Mouse (Mus musculus) MEL (cell line): ENCODE results near the gene Cul4a. TPM values are rescaled to one million over a fixed set of nuclear protein-coding genes. Genes with fewer than 3 reads are reported as not detected.
A peak's percentile ranks its signal among the peaks of the same experiment; 100 is the strongest.

Experiments
- DNase-seq: peaks from one replicate; pipeline ENCODE4 v3.0.0; 2011; ENCODE audit warnings: low read depth, low spot score
- H3K27ac ChIP-seq: 2 replicates; pipeline ENCODE4 v1.5.1; 2012; ENCODE audit warnings: low read depth, mild to moderate bottlenecking, control low read depth, low read length, moderate library complexity; ENCODE audit not compliant: control insufficient read depth
- H3K27me3 ChIP-seq, 2 experiments: fragments of 150-350 bp in 1 of 2; sonication (generic) in 1 of 2; 2 replicates each; pipeline ENCODE4 v1.6.1; 2012; ENCODE audit warnings: low read length in 2 of 2, mild to moderate bottlenecking in 2 of 2, improper control_type of control experiment in 1 of 2, moderate library complexity in 1 of 2; ENCODE audit not compliant: insufficient read depth in 2 of 2, control insufficient read depth in 1 of 2
- H3K36me3 ChIP-seq, 2 experiments: 2 replicates each; pipeline ENCODE4 v1.6.1; 2012 to 2014; ENCODE audit warnings: low read length in 2 of 2, improper control_type of control experiment in 1 of 2, inconsistent platforms in 1 of 2, mild to moderate bottlenecking in 1 of 2; ENCODE audit not compliant: insufficient read depth in 2 of 2, control insufficient read depth in 1 of 2
- H3K4me1 ChIP-seq, 2 experiments: fragments of 150-350 bp in 1 of 2; sonication (generic) in 1 of 2; 2 replicates each; pipeline ENCODE4 v1.6.1; 2012; ENCODE audit warnings: low read length in 2 of 2, improper control_type of control experiment in 1 of 2, mild to moderate bottlenecking in 1 of 2; ENCODE audit not compliant: insufficient read depth in 2 of 2, control insufficient read depth in 1 of 2
- H3K4me3 ChIP-seq, 2 experiments: fragments of 150-350 bp in 1 of 2; sonication (generic) in 1 of 2; 2 replicates each; pipeline ENCODE4 v1.5.1; 2012; ENCODE audit warnings: low read depth in 2 of 2, low read length in 2 of 2, mild to moderate bottlenecking in 2 of 2, moderate library complexity in 2 of 2, control low read depth in 1 of 2, improper control_type of control experiment in 1 of 2; ENCODE audit not compliant: control insufficient read depth in 1 of 2, insufficient read depth in 1 of 2
- H3K79me2 ChIP-seq: 2 replicates; pipeline ENCODE4 v1.6.1; 2012; ENCODE audit warnings: mild to moderate bottlenecking, low read length, moderate library complexity; ENCODE audit not compliant: control insufficient read depth, poor library complexity, insufficient read depth
- H3K9ac ChIP-seq: 2 replicates; pipeline ENCODE4 v1.6.1; 2012; ENCODE audit warnings: low read depth, mild to moderate bottlenecking, control low read depth, low read length, moderate library complexity; ENCODE audit not compliant: control insufficient read depth, poor library complexity, severe bottlenecking
- H3K9me3 ChIP-seq: fragments of 150-350 bp; sonication (generic); replicated peaks from 2 replicates; pipeline ENCODE4 v1.6.1; 2012; ENCODE audit warnings: mild to moderate bottlenecking, low read length, improper control_type of control experiment, moderate library complexity; ENCODE audit not compliant: insufficient read depth
- CHD1 ChIP-seq: IDR thresholded peaks from 2 replicates; pipeline ENCODE4 v1.6.1; 2012; ENCODE audit warnings: low read depth, mild to moderate bottlenecking, inconsistent platforms, low read length, improper control_type of control experiment
- E2F4 ChIP-seq: IDR thresholded peaks from 2 replicates; pipeline ENCODE4 v1.6.1; 2011; ENCODE audit warnings: low read depth, low read length, improper control_type of control experiment, borderline replicate concordance
- EP300 ChIP-seq, 2 experiments: IDR thresholded peaks; 2 replicates each; pipeline ENCODE4 v1.6.1; 2011; ENCODE audit warnings: improper control_type of control experiment in 2 of 2, low read length in 2 of 2, low read depth in 1 of 2, mild to moderate bottlenecking in 1 of 2
- ETS1 ChIP-seq: IDR thresholded peaks from 2 replicates; pipeline ENCODE4 v1.6.1; 2012; ENCODE audit warnings: low read depth, mild to moderate bottlenecking, inconsistent platforms, low read length, improper control_type of control experiment, moderate library complexity
- GABPA ChIP-seq: IDR thresholded peaks from 2 replicates; pipeline ENCODE4 v1.6.1; 2012; ENCODE audit warnings: low read depth, mild to moderate bottlenecking, inconsistent platforms, low read length, improper control_type of control experiment, moderate library complexity
- HCFC1 ChIP-seq: IDR thresholded peaks from 2 replicates; pipeline ENCODE4 v1.6.1; 2012; ENCODE audit warnings: low read depth, mild to moderate bottlenecking, inconsistent platforms, low read length, improper control_type of control experiment, moderate library complexity
- KAT2A ChIP-seq: conservative IDR thresholded peaks from 2 replicates; pipeline ENCODE4 v1.6.1; 2012; ENCODE audit warnings: low read depth, low read length, improper control_type of control experiment, inconsistent platforms
- MAZ ChIP-seq: IDR thresholded peaks from 2 replicates; pipeline ENCODE4 v1.6.1; 2012; ENCODE audit warnings: low read depth, mild to moderate bottlenecking, inconsistent platforms, low read length, improper control_type of control experiment
- MXI1 ChIP-seq: IDR thresholded peaks from 2 replicates; pipeline ENCODE4 v1.6.1; 2011; ENCODE audit warnings: mild to moderate bottlenecking, low read depth, low read length, improper control_type of control experiment
- MYC ChIP-seq: IDR thresholded peaks from 2 replicates; pipeline ENCODE4 v1.6.1; 2011; ENCODE audit warnings: low read depth, mild to moderate bottlenecking, low read length, improper control_type of control experiment, moderate library complexity
- POLR2AphosphoS2 ChIP-seq: IDR thresholded peaks from 2 replicates; pipeline ENCODE4 v1.6.1; 2011; ENCODE audit warnings: low read length, improper control_type of control experiment
- POLR2AphosphoS5 ChIP-seq: IDR thresholded peaks from 2 replicates; pipeline ENCODE4 v1.6.1; 2012; ENCODE audit warnings: low read depth, borderline replicate concordance, mild to moderate bottlenecking, inconsistent platforms, low read length, moderate library complexity, mixed read lengths
- RCOR1 ChIP-seq: IDR thresholded peaks from 2 replicates; pipeline ENCODE4 v1.6.1; 2012; ENCODE audit warnings: low read depth, mild to moderate bottlenecking, inconsistent platforms, low read length, improper control_type of control experiment
- SIN3A ChIP-seq: IDR thresholded peaks from 2 replicates; pipeline ENCODE4 v1.6.1; 2012; ENCODE audit warnings: low read length, improper control_type of control experiment, inconsistent platforms
- TAL1 ChIP-seq: IDR thresholded peaks from 2 replicates; pipeline ENCODE4 v1.6.1; 2012; ENCODE audit warnings: mild to moderate bottlenecking, inconsistent platforms, low read length, moderate library complexity, mixed read lengths
- TCF12 ChIP-seq: IDR thresholded peaks from 2 replicates; pipeline ENCODE4 v1.6.1; 2014; ENCODE audit warnings: low read depth, mild to moderate bottlenecking, inconsistent platforms, low read length, improper control_type of control experiment, moderate library complexity
- UBTF ChIP-seq: IDR thresholded peaks from 2 replicates; pipeline ENCODE4 v1.6.1; 2012; ENCODE audit warnings: low read depth, mild to moderate bottlenecking, inconsistent platforms, low read length, improper control_type of control experiment, moderate library complexity, borderline replicate concordance; ENCODE audit not compliant: insufficient read depth
- USF1 ChIP-seq: IDR thresholded peaks from 2 replicates; pipeline ENCODE4 v1.6.1; 2014; ENCODE audit warnings: low read depth, mild to moderate bottlenecking, inconsistent platforms, low read length, improper control_type of control experiment, moderate library complexity
- USF2 ChIP-seq, 2 experiments: IDR thresholded peaks; 2 replicates each; pipeline ENCODE4 v1.6.1; 2011 to 2012; ENCODE audit warnings: improper control_type of control experiment in 2 of 2, low read length in 2 of 2, borderline replicate concordance in 1 of 2, inconsistent platforms in 1 of 2, low read depth in 1 of 2, mild to moderate bottlenecking in 1 of 2; ENCODE audit not compliant: insufficient read depth in 1 of 2
- ZC3H11A ChIP-seq: IDR thresholded peaks from 2 replicates; pipeline ENCODE4 v1.6.1; 2012; ENCODE audit warnings: low read depth, mild to moderate bottlenecking, inconsistent platforms, low read length, improper control_type of control experiment
- ZMIZ1 ChIP-seq: IDR thresholded peaks from 2 replicates; pipeline ENCODE4 v1.6.1; 2012; ENCODE audit warnings: low read depth, mild to moderate bottlenecking, inconsistent platforms, low read length, improper control_type of control experiment, moderate library complexity
- ZNF384 ChIP-seq: IDR thresholded peaks from 2 replicates; pipeline ENCODE4 v1.6.1; 2012; ENCODE audit warnings: low read depth, mild to moderate bottlenecking, inconsistent platforms, low read length, improper control_type of control experiment
- polyA plus RNA-seq, 2 experiments: library from polyadenylated mRNA; stranded (reverse) in 1 of 2; unstranded in 1 of 2; fragments of >175 nt in 1 of 2; fragments of >200 nt in 1 of 2; gene quantifications; 2 replicates each; pipeline versions ENCODE4 v1.2.1 to v1.2.4; 2012; ENCODE audit warnings: low replicate concordance in 2 of 2, low read depth in 1 of 2; ENCODE audit not compliant: insufficient read length in 2 of 2, insufficient read depth in 1 of 2, missing spikeins in 1 of 2
- total RNA-seq: library from RNA; depleted of rRNA; stranded (reverse); fragments of 300-350 nt; gene quantifications from 2 replicates; pipeline ENCODE4 v1.2.3, GENCODE M21; 2012

The Cul4a gene
- total and polyA plus RNA-seq, 3 experiments: 56.2 to 131 (median 81.4) TPM

DNA sequence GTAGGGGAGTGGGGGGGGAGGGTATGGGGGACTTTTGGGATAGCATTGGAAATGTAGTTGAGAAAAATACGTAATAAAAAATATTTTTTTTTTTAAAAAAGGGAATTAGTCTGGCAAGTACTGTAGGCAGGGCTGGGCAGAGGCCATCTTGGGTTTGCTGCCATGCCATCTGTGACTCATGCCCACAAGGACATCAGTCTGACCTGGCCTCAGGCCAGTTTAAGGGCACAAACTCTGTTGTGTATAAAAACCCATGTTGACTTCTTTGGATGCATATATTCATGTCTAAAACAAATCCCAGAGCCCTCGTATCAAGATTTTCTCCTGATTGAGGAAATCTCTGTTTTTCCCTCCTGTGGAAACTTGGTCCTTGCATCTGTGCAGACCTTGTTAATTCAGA, 11.7 kb downstream of the Cul4a start:
- no peak for DNase-seq
- peaks cover 6 to 23% of the 10 kb centered on the region in 2 experiments for H3K36me3 ChIP-seq
- H3K4me3 ChIP-seq: no peak overlapping the region
- H3K9ac ChIP-seq: no peak overlapping the region
- peaks cover 7% of the 10 kb centered on the region for H3K79me2 ChIP-seq
- TF ChIP-seq HCFC1 (no peak), POLR2AphosphoS5 (no peak), MAZ (no peak), MYC (no peak), ETS1 (no peak), USF1 (no peak), KAT2A (no peak), MXI1 (no peak), UBTF (no peak), USF2 (IDR thresholded peaks at IDR 0.05; ENCODE audit: borderline replicate concordance in 1 of 2, insufficient read depth in 1 of 2, low read depth in 1 of 2, low read length in 2 of 2) (no peak), TAL1 (no peak)
- TF ChIP-seq, all 39 proteins: peak for 0
- Histone ChIP-seq H3K27ac (no peak overlapping the region), H3K4me1 (peaks cover 16 to 26% of the 10 kb centered on the region in 2 experiments), H3K27me3 (no peaks in the 10 kb centered on the region), H3K9me3 (no peaks in the 10 kb centered on the region)

DNA sequence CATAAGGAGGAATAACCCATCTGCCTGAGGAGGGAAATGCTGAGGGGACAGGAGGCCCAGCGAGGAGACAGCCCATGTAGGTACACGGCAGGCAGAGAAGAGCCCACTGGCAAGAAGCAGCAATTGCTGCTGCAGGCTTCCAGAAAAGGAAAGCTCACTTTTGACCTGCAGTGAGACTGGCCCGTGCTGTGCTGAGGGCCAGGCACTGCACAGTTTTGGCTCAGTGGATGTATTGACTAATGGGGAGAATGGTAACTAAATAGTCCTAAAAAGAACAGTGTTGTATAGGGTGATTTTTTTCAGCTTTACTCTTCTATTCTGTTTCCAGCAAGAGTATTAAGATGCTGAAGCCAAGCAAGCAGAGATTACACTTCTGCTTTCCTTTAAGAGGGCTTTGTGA, 13.1 kb downstream of the Cul4a start:
- no peaks in the 10 kb centered on the region; the same call in 1 of the 2 replicates for H3K79me2 ChIP-seq
- TF ChIP-seq ZNF384 (0 out of 2 replicates have a peak, but pooled peaks have one; percentile 12), USF1 (no peak)
- no peak overlapping the region for H3K4me3 ChIP-seq
- H3K4me1 ChIP-seq: peaks cover 26 to 40% of the 10 kb centered on the region in 2 experiments
- H3K9ac ChIP-seq: no peak overlapping the region
- no peaks in the 10 kb centered on the region for H3K9me3 ChIP-seq
- DNase-seq: no peak
- H3K36me3 ChIP-seq: peaks cover 3 to 37% of the 10 kb centered on the region in 2 experiments
- H3K27ac ChIP-seq: no peak overlapping the region
- H3K27me3 ChIP-seq: no peaks in the 10 kb centered on the region

DNA sequence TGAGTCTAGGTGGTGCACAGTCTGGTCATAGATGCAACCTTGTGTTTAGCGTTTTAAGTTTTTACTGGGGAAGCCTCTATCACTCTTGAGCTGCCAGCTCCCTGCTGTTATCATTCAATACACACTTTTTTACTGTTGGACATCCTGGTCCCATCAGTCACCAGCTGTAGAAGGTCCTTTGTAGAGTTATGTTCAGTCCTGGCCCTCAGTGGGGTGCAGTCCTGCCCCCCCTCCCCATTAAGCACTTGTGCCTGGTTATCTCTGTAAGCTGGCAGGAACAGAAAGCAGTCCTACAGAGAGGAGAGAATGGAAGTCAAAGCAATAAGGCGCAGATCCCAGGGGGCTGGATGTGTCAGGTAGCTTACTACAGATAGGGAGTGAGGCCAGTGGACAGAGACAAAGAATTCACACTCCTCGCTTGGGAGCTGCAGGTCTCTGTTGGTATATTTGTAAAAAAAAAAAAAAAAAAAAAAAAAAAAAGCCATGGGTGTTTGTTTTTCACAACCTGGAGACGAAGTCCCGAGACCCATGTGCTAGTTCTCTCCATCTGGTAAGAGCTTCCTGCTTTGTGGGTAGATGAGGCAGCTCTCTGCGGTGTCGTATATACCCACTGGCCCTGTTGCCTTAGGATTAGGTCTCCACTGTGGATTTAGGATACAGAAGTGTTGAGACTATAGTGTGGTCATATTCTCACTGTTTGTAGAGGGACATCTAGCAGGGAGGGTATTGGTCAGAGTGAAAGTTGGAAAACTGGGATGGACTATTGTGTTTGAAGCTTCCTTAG, 15.7 kb downstream of the Cul4a start:
- peak; percentile 87 for DNase-seq
- peak overlapping the region; percentile 75 for H3K27ac ChIP-seq
- H3K4me3 ChIP-seq: no peak overlapping the region
- H3K27me3 ChIP-seq: no peaks in the 10 kb centered on the region
- no peak overlapping the region for H3K9ac ChIP-seq
- H3K9me3 ChIP-seq: no peaks in the 10 kb centered on the region
- peaks cover 8 to 38% of the 10 kb centered on the region in 2 experiments; a peak in 3 of 4 replicates for H3K36me3 ChIP-seq
- peaks cover 30 to 43% of the 10 kb centered on the region in 2 experiments for H3K4me1 ChIP-seq
- no peaks in the 10 kb centered on the region; the same call in 1 of the 2 replicates for H3K79me2 ChIP-seq
- TF ChIP-seq POLR2AphosphoS2 (peak; percentile 34), USF2 (IDR thresholded peaks at IDR 0.05; ENCODE audit: borderline replicate concordance in 1 of 2, insufficient read depth in 1 of 2, low read depth in 1 of 2, low read length in 2 of 2) (no peak), SIN3A (peak; percentile 70), MAZ (peak; percentile 60; the same call in 1 of the 2 replicates), HCFC1 (0 out of 2 replicates have a peak, but pooled peaks have one; percentile 37), TAL1 (peak; percentile 78), ZC3H11A (no peak), POLR2AphosphoS5 (no peak), ZMIZ1 (no peak), RCOR1 (peak; percentile 66; the same call in 1 of the 2 replicates), EP300 (IDR thresholded peaks at IDR 0.05; ENCODE audit: low read depth in 1 of 2, low read length in 2 of 2) (peak; percentile 85 to 94), CHD1 (no peak), E2F4 (no peak), GABPA (no peak), ZNF384 (peak; percentile 76), TCF12 (peak; percentile 94), ETS1 (peak; percentile 88)
